Mouse (Mus musculus) C2C12 (cell line): ENCODE data around the gene Slc31a2.

Experiments
- CEBPB ChIP-seq: IDR thresholded peaks from one replicate; pipeline ENCODE4 v1.6.1; 2011; ENCODE audit warnings: low read depth, mild to moderate bottlenecking, control low read depth, moderate library complexity
- CTCF ChIP-seq: IDR thresholded peaks from one replicate; pipeline ENCODE4 v1.5.1; 2011; ENCODE audit not compliant: control insufficient read depth, insufficient read depth, insufficient read length
- FOSL1 ChIP-seq: IDR thresholded peaks from one replicate; pipeline ENCODE4 v1.8.0; 2011; ENCODE audit warnings: mild to moderate bottlenecking, low read length; ENCODE audit not compliant: poor library complexity, insufficient read depth, severe bottlenecking
- MAX ChIP-seq: IDR thresholded peaks from one replicate; pipeline ENCODE4 v1.6.1; 2011; ENCODE audit warnings: mild to moderate bottlenecking, control low read depth
- MYOD1 ChIP-seq: IDR thresholded peaks from one replicate; pipeline ENCODE4 v1.6.1; 2011; ENCODE audit warnings: low read depth; ENCODE audit not compliant: control insufficient read depth, insufficient read length
- MYOG ChIP-seq: IDR thresholded peaks from one replicate; pipeline ENCODE4 v1.6.1; 2011; ENCODE audit not compliant: control insufficient read depth, insufficient read length; ENCODE audit errors: extremely low read depth
- USF1 ChIP-seq: IDR thresholded peaks from one replicate; pipeline ENCODE4 v1.6.1; 2011; ENCODE audit warnings: low read depth, mild to moderate bottlenecking, control low read depth, moderate library complexity

DNA sequence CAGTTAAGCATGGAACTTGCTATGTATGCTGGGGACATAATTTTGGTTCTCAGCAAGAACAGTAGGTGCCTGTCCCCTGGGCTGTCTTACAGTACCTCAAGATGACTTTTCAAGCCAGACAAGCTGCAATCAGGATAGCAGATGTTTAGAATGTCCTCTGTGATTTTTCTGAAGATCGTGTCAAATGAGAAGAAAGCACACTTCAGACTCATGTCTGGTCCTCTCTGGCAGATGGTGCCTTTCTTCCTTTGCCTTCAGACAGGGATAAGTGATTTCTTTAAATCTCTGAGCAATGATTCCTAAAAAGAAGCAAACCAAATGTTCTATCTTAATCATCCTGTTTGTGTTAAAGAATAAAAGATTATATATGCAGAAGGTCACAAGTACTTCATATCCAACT is 32.2 kb upstream of the Slc31a2 start:
- TF ChIP-seq MAX (no peak), CTCF (no peak), MYOD1 (no peak), MYOG (no peak), CEBPB (no peak), USF1 (no peak), FOSL1 (no peak)
